Comparison of ENCODE assay signal across 8 mouse cellular contexts in genomic region chr15:36688051-36688754, GRCm38 (mm10).
DNase-seq lines count a peak whose midpoint lies in the region; ATAC-seq and TF ChIP-seq lines count a peak whose summit lies in the region.

No protein-coding gene starts in this region.

- H3K9ac ChIP-seq in neural tube, embryonic 12.5 days: no peak overlapping the region
- H3K9ac ChIP-seq in embryonic facial prominence, embryonic 13.5 days: 0 out of 2 replicates have a peak overlapping the region, but pooled peaks have one; percentile 33
- H3K9ac ChIP-seq in liver, adult 2 months (ENCODE audit: low read depth, low read length): no peak overlapping the region

- H3K4me3 ChIP-seq in neural tube, embryonic 12.5 days: no peak overlapping the region
- peak overlapping the region; percentile 28 for H3K4me3 ChIP-seq in embryonic facial prominence, embryonic 13.5 days
- peak overlapping the region; percentile 15 for H3K4me3 ChIP-seq in liver, adult 2 months (ENCODE audit: insufficient read depth, low read depth, low read length)

- DNase-seq in neural tube, embryonic 10.5 days (ENCODE audit: extremely low spot score, low spot score): no peak
- no peak for DNase-seq in liver, adult 2 months (ENCODE audit: extremely low read depth, low read depth, low spot score)
- DNase-seq in spleen, adult 12 weeks (ENCODE audit: low spot score): peak; percentile 34
- no peak for DNase-seq in gastrocnemius, postnatal 10 days
- DNase-seq in right cerebral cortex, postnatal 4 days: no peak
- DNase-seq in left cerebral cortex, adult 9 months (ENCODE audit: low spot score in 2 of 2): no peak

- H3K27me3 ChIP-seq in neural tube, embryonic 12.5 days (replicated peaks): no peaks in the 10 kb centered on the region
- no peaks in the 10 kb centered on the region; the same call in 1 of the 2 replicates for H3K27me3 ChIP-seq in embryonic facial prominence, embryonic 13.5 days
- H3K27me3 ChIP-seq in liver, adult 2 months (ENCODE audit: control insufficient read depth, insufficient read depth, low read length): no peaks in the 10 kb centered on the region

- no peak overlapping the region for H3K27ac ChIP-seq in neural tube, embryonic 12.5 days
- H3K27ac ChIP-seq in embryonic facial prominence, embryonic 13.5 days: no peak overlapping the region; the same call in 1 of the 2 replicates
- no peak overlapping the region for H3K27ac ChIP-seq in liver, adult 2 months (replicated peaks; ENCODE audit: insufficient read depth, low read depth, low read length)

- no peak for TF ChIP-seq CTCF in liver, adult 2 months (IDR thresholded peaks at IDR 0.05; ENCODE audit: low read depth, low read length)

- 0 out of 2 replicates have a peak overlapping the region, but pooled peaks have one; percentile 19 for H3K4me2 ChIP-seq in neural tube, embryonic 12.5 days (replicated peaks)
- H3K4me2 ChIP-seq in embryonic facial prominence, embryonic 13.5 days: peak overlapping the region; percentile 49

- TF ChIP-seq POLR2A in liver, adult 2 months (IDR thresholded peaks at IDR 0.05; ENCODE audit: extremely low read depth, insufficient read depth, low read length): no peak

- 15% methylated on average over 17 of the region's 17 CpGs for WGBS in neural tube, embryonic 12.5 days
- 7% methylated on average over 17 of the region's 17 CpGs for WGBS in embryonic facial prominence, embryonic 13.5 days
- 9% methylated on average over 17 of the region's 17 CpGs for WGBS in liver, adult 2 months

- ATAC-seq in neural tube, embryonic 12.5 days (ENCODE audit: low FRiP score, low read depth): no peak
- ATAC-seq in embryonic facial prominence, embryonic 13.5 days (ENCODE audit: insufficient number of reproducible peaks, insufficient read depth, low FRiP score, low TSS enrichment, low read depth): 0 out of 2 replicates have a peak, but pooled peaks have one; percentile 43

- no peaks in the 10 kb centered on the region for H3K9me3 ChIP-seq in neural tube, embryonic 12.5 days
- no peaks in the 10 kb centered on the region for H3K9me3 ChIP-seq in embryonic facial prominence, embryonic 13.5 days

- H3K36me3 ChIP-seq in neural tube, embryonic 12.5 days: no peaks in the 10 kb centered on the region
- H3K36me3 ChIP-seq in embryonic facial prominence, embryonic 13.5 days: no peaks in the 10 kb centered on the region
- H3K36me3 ChIP-seq in liver, adult 2 months (ENCODE audit: control insufficient read depth, insufficient read depth, low read length): no peaks in the 10 kb centered on the region

- no peaks in the 10 kb centered on the region for H3K4me1 ChIP-seq in neural tube, embryonic 12.5 days
- peaks cover 11% of the 10 kb centered on the region; the same call in 1 of the 2 replicates for H3K4me1 ChIP-seq in embryonic facial prominence, embryonic 13.5 days
- no peaks in the 10 kb centered on the region for H3K4me1 ChIP-seq in liver, adult 2 months (ENCODE audit: control insufficient read depth, insufficient read depth, low read length)

- H3K79me2 ChIP-seq in liver, adult 2 months (ENCODE audit: control insufficient read depth, insufficient read depth, low read length): no peaks in the 10 kb centered on the region
